Mouse (Mus musculus) E14TG2a.4 (cell line): Measurements from ENCODE around the gene Alyref2.

Experiments
- CTCF ChIP-seq: conservative IDR thresholded peaks from 2 replicates; pipeline ENCODE4 v1.5.1; 2014; ENCODE audit warnings: low read length
- NANOG ChIP-seq: IDR thresholded peaks from 2 replicates; pipeline ENCODE4 v1.6.1; 2014; ENCODE audit warnings: borderline replicate concordance, low read length, mixed read lengths

- TF ChIP-seq CTCF (no peak), NANOG (no peak)
Measured at GRCm38 (mm10) chr1:171495371-171495770, 7.9 kb upstream of the Alyref2 start.
